Mouse (Mus musculus): ENCODE measurements around the gene Olfr205. TPM values are rescaled to one million over a fixed set of nuclear protein-coding genes. Genes with fewer than 3 reads are reported as not detected.
"Not testable (repeated sequence)": the region's sequence is repeated elsewhere in the genome, so short reads cannot be mapped to it uniquely, and the experiment has no call there.

The Olfr205 gene
- polyA plus RNA-seq (2016; fragmentation: Nextera tagmentation; extraction: Ambion mirVana): not detected in 2 replicates

DNA sequence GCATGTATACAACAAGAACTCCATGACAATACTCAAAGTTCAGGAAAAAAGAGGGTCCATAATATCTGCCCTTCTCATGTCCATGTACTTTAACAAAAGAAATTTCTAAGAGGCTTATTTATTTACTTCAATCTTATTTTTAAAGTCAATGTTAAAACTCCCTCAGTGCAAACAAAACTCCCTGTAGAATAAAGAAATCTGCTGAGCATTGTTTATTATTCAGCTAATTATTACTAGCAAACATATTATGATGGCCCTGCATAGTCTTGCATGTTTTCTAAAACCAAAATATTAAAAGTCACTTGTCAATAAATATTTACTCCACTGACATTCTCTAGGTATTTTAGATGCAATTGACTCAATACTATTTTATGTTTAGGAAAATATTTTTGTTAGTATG is at the start of gene Olfr205:
Olfr205 (minus strand) TSS at position 101 of the 400 bp plus-strand sequence.
- no peak for DNase-seq (ENCODE audit: low spot score)

DNA sequence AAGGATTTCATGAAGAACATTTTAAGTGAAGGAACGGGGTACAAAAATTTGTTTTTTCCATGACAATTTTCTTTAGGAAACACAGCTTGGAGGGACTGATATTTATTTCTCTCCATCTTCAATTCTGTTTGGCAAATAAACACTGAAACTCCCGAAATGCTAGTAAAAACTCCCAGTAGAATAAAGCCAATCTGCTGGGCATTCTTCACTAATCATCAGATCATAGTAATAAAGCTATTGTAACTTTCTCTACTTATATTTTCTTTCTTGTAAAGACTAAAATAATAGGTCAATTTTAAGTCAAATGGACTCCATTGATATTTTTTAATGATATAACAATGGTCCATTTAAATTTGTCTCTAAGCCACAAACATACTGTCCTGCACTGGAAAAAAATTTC is 33.0 kb upstream of the Olfr205 start, which contains the start of gene Olfr209:
Olfr209 (minus strand) TSS at position 101 of the 400 bp plus-strand sequence.
- WGBS: 84% methylated on average over 2 of the region's 2 CpGs

More for the DNA sequence above, at the start of gene Olfr205:
- Histone ChIP-seq H3K27me3 (ENCODE audit: insufficient read depth, poor library complexity, severe bottlenecking) (no peaks in the 10 kb centered on the region), H3K36me3 (no peaks in the 10 kb centered on the region), H3K4me3 (no peak within 1 kb of the TSS), H3K27ac (no peak within 1 kb of the TSS), H3K9me3 (peaks cover 4% of the 10 kb centered on the region), H3K4me1 (replicated peaks) (no peaks in the 10 kb centered on the region)

DNA sequence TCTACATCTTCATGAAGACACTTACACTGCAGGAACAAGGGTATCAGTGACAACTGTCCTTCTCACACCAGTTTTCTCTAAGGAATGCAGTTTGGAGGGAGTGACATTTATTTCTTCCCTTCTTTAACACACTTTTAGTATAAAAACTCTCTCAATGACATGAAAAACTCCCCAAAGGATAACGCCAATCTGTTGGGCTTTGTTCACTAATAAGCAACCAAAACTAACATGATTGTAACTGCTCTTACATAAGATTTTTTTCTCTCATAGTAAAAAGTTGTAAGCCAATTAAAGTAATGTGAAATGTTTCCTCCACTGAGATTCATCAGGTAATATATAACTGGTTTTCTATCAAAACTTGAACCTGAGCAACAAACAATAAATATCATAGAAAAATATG is 18.2 kb upstream of the Olfr205 start, which contains the start of gene Olfr206:
Olfr206 (minus strand) TSS at position 101 of the 400 bp plus-strand sequence.
- no peaks in the 10 kb centered on the region for H3K27me3 ChIP-seq (ENCODE audit: insufficient read depth, poor library complexity, severe bottlenecking)
- H3K9me3 ChIP-seq: no peaks in the 10 kb centered on the region
- H3K27ac ChIP-seq: no peak within 1 kb of the TSS
- no peak within 1 kb of the TSS for H3K4me3 ChIP-seq
- no peaks in the 10 kb centered on the region for H3K4me1 ChIP-seq (replicated peaks)
- no peaks in the 10 kb centered on the region for H3K36me3 ChIP-seq
- no peak for DNase-seq (ENCODE audit: low spot score)
- 79% methylated on average over 1 of the region's 1 CpGs for whole genome bisulfite sequencing

More for the DNA sequence above, 33.0 kb upstream of the Olfr205 start, which contains the start of gene Olfr209:
- H3K27ac ChIP-seq: no peak within 1 kb of the TSS
- H3K4me1 ChIP-seq (replicated peaks): no peaks in the 10 kb centered on the region
- H3K27me3 ChIP-seq (ENCODE audit: insufficient read depth, poor library complexity, severe bottlenecking): no peaks in the 10 kb centered on the region
- H3K9me3 ChIP-seq: no peaks in the 10 kb centered on the region
- H3K36me3 ChIP-seq: no peaks in the 10 kb centered on the region
- no peak for DNase-seq (ENCODE audit: low spot score)
- no peak within 1 kb of the TSS for H3K4me3 ChIP-seq

DNA sequence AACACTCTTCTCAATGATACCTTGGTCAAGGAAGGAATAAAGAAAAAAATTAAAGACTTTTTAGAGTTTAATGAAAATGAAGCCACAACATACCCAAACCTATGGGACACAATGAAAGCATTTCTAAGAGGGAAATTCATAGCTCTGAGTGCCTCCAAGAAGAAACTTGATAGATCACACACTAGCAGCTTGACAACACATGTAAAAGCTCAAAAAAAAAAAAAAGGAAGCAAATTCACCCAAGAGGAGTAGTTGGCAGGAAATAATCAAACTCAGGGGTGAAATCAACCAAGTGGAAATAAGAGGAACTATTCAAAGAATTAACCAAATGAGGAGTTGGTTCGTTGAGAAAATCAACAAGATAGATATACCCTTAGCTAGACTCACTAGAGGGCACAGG is 7.7 kb downstream of the Olfr205 start:
- not testable (repeated sequence) for H3K4me1 ChIP-seq (replicated peaks); H3K9me3 ChIP-seq; H3K27ac ChIP-seq; H3K36me3 ChIP-seq; DNase-seq (ENCODE audit: low spot score); H3K4me3 ChIP-seq; H3K27me3 ChIP-seq (ENCODE audit: insufficient read depth, poor library complexity, severe bottlenecking)
- WGBS: 71% methylated on average over 1 of the region's 1 CpGs

DNA sequence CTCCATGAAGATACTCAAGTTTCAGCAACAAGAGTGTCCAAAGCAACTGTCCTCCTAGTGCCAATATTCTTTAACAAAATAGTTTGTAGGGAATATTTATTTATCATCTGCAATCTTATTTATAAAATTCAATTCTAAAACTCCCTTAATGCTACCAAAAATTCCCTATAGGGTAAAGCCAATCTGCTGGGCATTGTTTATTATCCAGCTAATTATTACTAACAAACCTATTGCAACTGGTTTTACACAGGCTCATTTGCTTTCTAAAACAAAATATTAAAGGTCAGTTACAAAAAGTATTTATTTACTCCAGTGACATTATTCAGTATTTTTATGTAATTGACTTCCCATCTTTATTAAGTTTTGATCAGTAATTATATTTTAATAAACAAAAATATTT is 12.8 kb downstream of the Olfr205 start, which contains the start of gene Olfr204:
Olfr204 (minus strand) TSS at position 101 of the 400 bp plus-strand sequence.
- no peak within 1 kb of the TSS for H3K27ac ChIP-seq
- H3K36me3 ChIP-seq: no peaks in the 10 kb centered on the region
- DNase-seq (ENCODE audit: low spot score): no peak
- no peaks in the 10 kb centered on the region for H3K9me3 ChIP-seq
- H3K4me1 ChIP-seq (replicated peaks): no peaks in the 10 kb centered on the region
- H3K27me3 ChIP-seq (ENCODE audit: insufficient read depth, poor library complexity, severe bottlenecking): no peaks in the 10 kb centered on the region
- no peak within 1 kb of the TSS for H3K4me3 ChIP-seq

DNA sequence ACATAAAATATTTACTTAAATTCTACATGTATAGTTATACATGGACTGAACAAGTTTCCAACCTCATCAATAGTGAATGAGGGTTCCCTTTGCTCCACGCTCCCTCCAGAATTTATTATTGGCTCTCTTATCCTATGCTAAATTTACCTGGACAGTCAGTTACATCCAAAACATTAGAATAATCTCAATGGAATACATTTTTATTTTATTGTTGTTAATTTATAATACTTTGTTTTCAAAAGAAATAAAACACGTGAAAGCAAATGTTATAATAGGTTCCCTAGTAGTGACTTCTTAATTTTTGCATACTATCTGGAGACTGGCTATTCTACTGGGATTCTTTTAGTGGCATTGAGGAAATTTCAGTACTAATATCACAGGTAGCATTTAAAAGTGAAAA is 32.4 kb downstream of the Olfr205 start, which contains the start of gene Olfr203:
Olfr203 (plus strand) TSS at position 301 of the 400 bp plus-strand sequence.
- H3K9me3 ChIP-seq: no peaks in the 10 kb centered on the region
- H3K36me3 ChIP-seq: no peaks in the 10 kb centered on the region
- no peaks in the 10 kb centered on the region for H3K4me1 ChIP-seq (replicated peaks)
- 90% methylated on average over 2 of the region's 2 CpGs for WGBS
- H3K4me3 ChIP-seq: no peak within 1 kb of the TSS
- no peaks in the 10 kb centered on the region for H3K27me3 ChIP-seq (ENCODE audit: insufficient read depth, poor library complexity, severe bottlenecking)
- no peak within 1 kb of the TSS for H3K27ac ChIP-seq
- DNase-seq (ENCODE audit: low spot score): no peak

DNA sequence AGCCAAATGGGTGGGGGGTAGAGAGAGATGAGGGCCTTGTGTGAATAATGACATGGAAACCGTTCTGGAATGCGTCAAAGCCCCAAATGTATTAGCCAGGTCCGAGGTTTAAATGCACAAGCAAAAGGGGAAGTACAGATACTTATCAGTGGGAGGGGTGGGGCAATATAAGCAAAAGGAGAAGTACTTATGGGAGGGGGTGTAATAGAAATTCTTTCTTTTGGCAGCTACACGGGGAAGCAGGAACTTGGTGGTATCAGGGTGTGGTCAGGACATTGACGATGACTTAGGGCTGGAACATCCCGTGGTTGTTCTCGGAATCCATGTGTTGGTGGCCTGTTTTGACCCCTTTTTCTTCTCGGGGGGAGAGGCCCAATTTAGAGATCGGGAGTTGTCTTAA is 43.4 kb downstream of the Olfr205 start:
- not testable (repeated sequence) for H3K27ac ChIP-seq; H3K4me1 ChIP-seq (replicated peaks); H3K36me3 ChIP-seq; H3K4me3 ChIP-seq; H3K9me3 ChIP-seq; H3K27me3 ChIP-seq (ENCODE audit: insufficient read depth, poor library complexity, severe bottlenecking); DNase-seq (ENCODE audit: low spot score)
- 83% methylated on average over 9 of the region's 9 CpGs for WGBS

DNA sequence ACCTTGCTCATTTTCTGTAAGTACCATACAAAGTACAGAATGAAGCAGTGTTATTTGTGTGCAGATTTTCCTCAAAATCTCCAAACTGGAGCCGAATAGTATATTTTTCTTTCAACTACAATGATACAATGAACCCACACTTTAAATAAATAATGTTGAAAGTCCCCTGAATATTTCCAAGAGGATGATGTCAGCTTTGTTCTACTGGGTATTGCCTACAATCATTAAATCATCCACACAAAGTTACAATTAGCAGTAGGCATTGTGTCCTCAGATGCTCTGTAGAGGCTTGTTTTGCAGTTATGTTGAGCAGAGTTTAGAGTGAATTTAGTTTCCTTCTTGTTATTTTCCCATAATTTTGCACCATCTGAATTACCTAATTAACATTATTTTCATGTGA is 44.2 kb downstream of the Olfr205 start, which contains the start of gene Olfr202:
Olfr202 (minus strand) TSS at position 101 of the 400 bp plus-strand sequence.
- H3K9me3 ChIP-seq: no peaks in the 10 kb centered on the region
- H3K27ac ChIP-seq: no peak within 1 kb of the TSS
- no peaks in the 10 kb centered on the region for H3K4me1 ChIP-seq (replicated peaks)
- DNase-seq (ENCODE audit: low spot score): no peak
- no peaks in the 10 kb centered on the region for H3K27me3 ChIP-seq (ENCODE audit: insufficient read depth, poor library complexity, severe bottlenecking)
- H3K4me3 ChIP-seq: no peak within 1 kb of the TSS
- WGBS: 87% methylated on average over 1 of the region's 1 CpGs
- no peaks in the 10 kb centered on the region for H3K36me3 ChIP-seq

DNA sequence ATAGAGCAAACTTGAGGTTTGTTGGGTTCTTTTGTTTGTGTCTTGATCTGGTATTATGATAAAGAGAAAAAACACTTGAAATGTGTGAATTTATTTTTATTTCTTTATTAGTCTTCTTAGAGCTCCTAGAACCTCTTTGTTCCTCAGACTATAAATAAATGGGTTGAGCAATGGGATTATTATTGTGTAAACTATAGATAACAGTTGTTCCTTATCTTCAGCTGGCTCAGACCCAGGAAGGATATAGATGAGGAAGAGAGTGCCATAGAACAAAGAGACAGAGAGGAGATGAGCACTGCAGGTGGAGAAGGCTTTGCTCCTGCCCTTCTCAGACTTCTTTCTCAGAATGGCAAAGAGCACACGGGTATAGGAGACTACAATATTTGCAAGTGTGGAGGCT is 47.5 kb downstream of the Olfr205 start:
- 87% methylated on average over 1 of the region's 1 CpGs for WGBS
- Histone ChIP-seq H3K4me1 (replicated peaks) (no peaks in the 10 kb centered on the region), H3K27ac (no peak overlapping the region), H3K9me3 (no peaks in the 10 kb centered on the region), H3K27me3 (ENCODE audit: insufficient read depth, poor library complexity, severe bottlenecking) (no peaks in the 10 kb centered on the region), H3K36me3 (no peaks in the 10 kb centered on the region), H3K4me3 (no peak overlapping the region)
- no peak for DNase-seq (ENCODE audit: low spot score)

DNA sequence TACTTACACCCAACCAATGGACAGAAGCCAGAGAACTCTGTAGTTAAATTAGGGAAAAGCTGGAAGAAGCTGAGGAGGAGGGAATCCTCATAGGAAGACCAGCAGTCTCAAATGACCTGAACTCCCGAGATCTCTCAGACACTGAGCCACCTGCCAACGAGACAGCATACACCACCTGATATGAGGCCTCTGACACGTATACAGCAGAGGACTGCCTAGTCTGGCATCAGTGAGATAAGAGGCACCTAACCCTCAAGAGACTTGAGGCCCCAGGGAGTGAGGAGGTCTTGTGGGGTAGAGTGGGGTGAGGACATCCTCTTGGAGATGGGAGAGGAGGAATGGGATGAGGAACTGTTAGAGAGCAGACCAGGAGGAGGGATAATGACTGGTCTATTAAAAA is 50.4 kb downstream of the Olfr205 start:
- no peaks in the 10 kb centered on the region for H3K27me3 ChIP-seq (ENCODE audit: insufficient read depth, poor library complexity, severe bottlenecking)
- H3K27ac ChIP-seq: no peak overlapping the region
- no peaks in the 10 kb centered on the region for H3K4me1 ChIP-seq (replicated peaks)
- no peak for DNase-seq (ENCODE audit: low spot score)
- WGBS: 78% methylated on average over 3 of the region's 3 CpGs
- H3K9me3 ChIP-seq: no peaks in the 10 kb centered on the region
- no peaks in the 10 kb centered on the region for H3K36me3 ChIP-seq
- no peak overlapping the region for H3K4me3 ChIP-seq

Other genes with a start within 250 kb of the Olfr205 start
- not detected in 2 replicates for gene Olfr191, start 241.3 kb downstream of the Olfr205 start, polyA plus RNA-seq (2016; fragmentation: Nextera tagmentation; extraction: Ambion mirVana)
- gene Olfr193, start 219.3 kb downstream of the Olfr205 start, polyA plus RNA-seq (2016; fragmentation: Nextera tagmentation; extraction: Ambion mirVana): not detected in 2 replicates
- gene Olfr194, start 210.1 kb downstream of the Olfr205 start, polyA plus RNA-seq (2016; fragmentation: Nextera tagmentation; extraction: Ambion mirVana): not detected in 2 replicates
- not detected in 2 replicates for gene Olfr195, start 184.1 kb downstream of the Olfr205 start, polyA plus RNA-seq (2016; fragmentation: Nextera tagmentation; extraction: Ambion mirVana)
- not detected in 2 replicates for gene Olfr196, start 160.7 kb downstream of the Olfr205 start, polyA plus RNA-seq (2016; fragmentation: Nextera tagmentation; extraction: Ambion mirVana)
- not detected in 2 replicates for gene Olfr198, start 127.6 kb downstream of the Olfr205 start, polyA plus RNA-seq (2016; fragmentation: Nextera tagmentation; extraction: Ambion mirVana)
- gene Olfr199, start 111.4 kb downstream of the Olfr205 start, polyA plus RNA-seq (2016; fragmentation: Nextera tagmentation; extraction: Ambion mirVana): not detected in 2 replicates
- gene Olfr201, start 58.5 kb downstream of the Olfr205 start, polyA plus RNA-seq (2016; fragmentation: Nextera tagmentation; extraction: Ambion mirVana): not detected in 2 replicates
- not detected in 2 replicates for gene Olfr202, start 44.3 kb downstream of the Olfr205 start, polyA plus RNA-seq (2016; fragmentation: Nextera tagmentation; extraction: Ambion mirVana)
- gene Olfr203, start 32.3 kb downstream of the Olfr205 start, polyA plus RNA-seq (2016; fragmentation: Nextera tagmentation; extraction: Ambion mirVana): not detected in 2 replicates
- not detected in 2 replicates for gene Olfr204, start 12.9 kb downstream of the Olfr205 start, polyA plus RNA-seq (2016; fragmentation: Nextera tagmentation; extraction: Ambion mirVana)
- not detected in 2 replicates for gene Olfr206, start 18.1 kb upstream of the Olfr205 start, polyA plus RNA-seq (2016; fragmentation: Nextera tagmentation; extraction: Ambion mirVana)
- not detected in 2 replicates for gene Olfr209, start 32.9 kb upstream of the Olfr205 start, polyA plus RNA-seq (2016; fragmentation: Nextera tagmentation; extraction: Ambion mirVana)
- gene Gabrr3, start 76.2 kb upstream of the Olfr205 start, polyA plus RNA-seq (2016; fragmentation: Nextera tagmentation; extraction: Ambion mirVana): 0.05 and 0.10 TPM in 2 replicates
- gene Riox2, start 140.6 kb upstream of the Olfr205 start, polyA plus RNA-seq (2016; fragmentation: Nextera tagmentation; extraction: Ambion mirVana): 24.9 and 33.9 TPM in 2 replicates